Mouse (Mus musculus) splenic B cell, adult 2 months (primary cell): ENCODE results near the gene Tpst2.

ENCODE experiments used
- DNase-seq: peaks from one replicate; pipeline ENCODE4 v3.0.0-alpha.2; 2011; ENCODE audit warnings: low read depth, low spot score
- H3K27me3 ChIP-seq: 2 replicates; pipeline ENCODE4 v1.6.1; 2012; ENCODE audit warnings: mild to moderate bottlenecking, low read length, moderate library complexity, mixed read lengths; ENCODE audit not compliant: control insufficient read depth, poor library complexity, insufficient read depth, severe bottlenecking
- H3K36me3 ChIP-seq: 2 replicates; pipeline ENCODE4 v1.6.1; 2012; ENCODE audit warnings: mild to moderate bottlenecking, low read length, moderate library complexity, mixed read lengths; ENCODE audit not compliant: control insufficient read depth, poor library complexity, insufficient read depth, severe bottlenecking

Tpst2 gene

DNA sequence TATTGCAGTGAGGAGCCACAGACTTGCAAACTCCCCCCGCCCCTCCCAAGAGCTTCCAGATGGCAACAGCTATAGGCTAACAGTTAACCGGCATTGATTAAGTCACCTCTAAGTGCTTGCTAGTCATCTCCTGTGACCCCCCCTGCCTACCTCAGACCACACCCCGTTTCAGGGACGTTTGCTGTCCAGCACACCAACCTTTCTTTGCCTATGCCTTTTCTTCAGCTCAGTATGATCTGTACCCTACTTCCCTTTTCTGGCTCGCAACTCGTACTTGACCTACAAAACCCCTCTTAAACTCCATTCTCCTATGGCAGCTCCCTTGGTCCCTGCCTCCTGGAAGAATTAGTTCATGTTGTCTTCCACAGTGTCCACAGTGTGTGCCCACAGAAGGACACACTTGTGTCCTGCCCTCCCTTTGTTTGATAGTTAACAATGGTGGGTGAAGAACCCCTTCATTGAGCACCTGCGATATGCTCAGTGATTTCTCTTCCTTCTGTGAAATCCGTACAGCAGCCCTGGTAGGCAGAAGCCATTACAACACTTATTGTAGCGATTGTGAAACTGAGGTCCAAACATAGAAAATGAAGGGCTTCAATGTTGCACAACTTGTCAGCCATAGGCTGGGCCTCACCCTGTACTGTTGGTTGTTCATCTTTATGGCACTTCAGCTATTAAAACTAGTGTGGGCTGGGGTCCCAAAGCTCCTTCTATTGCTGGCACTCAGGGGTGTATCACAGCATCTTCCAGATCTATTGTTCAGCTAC is 10.3 kb upstream of the Tpst2 start:
- no peaks in the 10 kb centered on the region for H3K27me3 ChIP-seq
- DNase-seq = peak; percentile 76
- no peaks in the 10 kb centered on the region for H3K36me3 ChIP-seq

DNA sequence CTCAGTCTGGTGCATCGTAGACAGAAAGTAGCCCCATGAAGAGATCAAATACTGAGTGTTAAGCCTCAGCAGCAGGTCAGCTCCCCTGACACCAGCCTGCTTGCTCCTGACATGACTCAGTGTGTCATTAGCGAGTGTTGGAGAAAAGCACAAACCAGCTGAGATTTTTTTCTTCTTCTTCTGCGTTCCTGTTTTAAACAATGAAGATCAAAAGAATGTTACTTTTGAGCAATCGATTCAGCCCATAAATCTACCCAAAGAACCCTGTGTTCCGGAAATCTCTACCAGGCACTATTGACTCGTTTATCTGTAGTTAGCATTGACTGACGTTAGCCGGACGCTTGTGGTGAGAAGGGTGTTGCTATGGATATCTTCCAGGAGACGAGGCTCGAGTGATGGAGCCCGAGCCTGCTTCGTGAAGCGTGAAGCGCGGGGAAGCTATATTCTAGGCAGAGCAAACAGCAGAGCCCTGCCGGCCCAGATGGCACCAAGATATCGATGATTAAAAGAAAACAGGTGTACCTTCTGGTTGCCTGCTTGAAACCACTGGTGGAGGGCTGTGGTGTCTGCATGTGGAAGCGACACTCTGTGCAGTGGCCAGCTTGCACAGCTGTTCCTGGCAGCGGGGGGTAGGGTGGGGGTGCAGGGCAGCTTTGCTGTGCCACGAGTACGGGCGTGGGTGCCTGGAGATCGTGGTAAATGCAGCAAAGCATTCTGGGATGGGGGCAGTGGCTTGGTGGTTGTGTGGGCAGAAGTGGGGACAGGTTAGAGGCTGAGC is 5.5 kb upstream of the Tpst2 start:
- DNase-seq = peak; percentile 63

DNA sequence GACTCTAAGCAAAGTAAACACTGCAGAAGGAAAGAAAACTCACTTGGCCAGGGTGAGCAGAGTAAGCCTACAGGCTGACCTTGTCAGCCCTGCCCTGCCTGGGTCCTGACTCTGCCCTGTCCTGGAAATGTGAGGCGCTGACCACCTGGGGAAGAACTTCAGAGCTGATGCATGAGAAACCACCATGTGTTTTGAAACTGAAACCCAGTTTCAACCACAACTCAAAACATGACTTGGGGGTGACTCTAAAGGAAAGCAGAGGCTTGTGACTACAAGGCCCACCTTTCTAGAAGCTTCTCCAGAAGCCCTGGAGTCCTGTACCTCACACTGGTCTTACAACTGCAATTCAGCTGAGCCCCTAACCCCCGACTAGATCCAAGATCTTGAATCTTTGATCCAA is 3.6 kb upstream of the Tpst2 start:
- H3K27me3 ChIP-seq = no peaks in the 10 kb centered on the region
- peak; percentile 82 for DNase-seq
- no peaks in the 10 kb centered on the region for H3K36me3 ChIP-seq

More for the DNA sequence above, 5.5 kb upstream of the Tpst2 start:
- Histone ChIP-seq H3K27me3 (no peaks in the 10 kb centered on the region), H3K36me3 (no peaks in the 10 kb centered on the region)

DNA sequence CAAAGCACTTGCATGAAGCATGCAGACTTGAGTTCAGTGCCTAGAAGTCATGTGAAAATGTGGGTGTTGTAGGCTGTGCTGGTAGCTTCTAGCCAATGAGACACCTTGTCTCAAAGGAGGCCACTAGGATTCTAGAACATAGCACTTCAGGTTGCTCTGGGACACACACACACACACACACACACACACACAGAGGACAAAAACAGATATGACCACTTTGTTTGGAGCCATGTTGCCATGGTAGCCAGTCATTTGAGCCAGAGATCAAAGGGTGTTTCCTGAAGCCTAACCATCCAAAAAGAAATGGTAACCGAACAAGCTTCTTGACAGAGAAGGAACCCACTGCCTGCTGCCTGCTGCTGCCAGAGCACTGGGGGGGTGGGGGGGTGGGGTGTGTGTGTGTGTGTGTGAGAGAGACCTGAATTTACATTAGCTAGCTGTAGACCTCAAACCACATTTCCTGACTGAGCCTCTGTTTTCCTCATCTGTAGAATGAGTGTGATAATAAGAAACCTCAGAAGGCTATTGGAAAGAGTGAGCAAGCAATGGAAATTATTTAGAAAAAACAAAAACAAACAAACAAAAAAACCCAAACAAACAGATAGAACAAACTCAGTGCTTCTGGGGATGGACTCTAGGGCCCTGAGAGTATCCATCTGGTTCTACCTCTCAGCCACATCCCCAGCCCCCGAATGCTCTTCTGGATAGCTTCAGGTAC is 2.6 kb upstream of the Tpst2 start:
- Histone ChIP-seq H3K36me3 (0 out of 2 replicates have a peak, but pooled peaks cover 1% of the 10 kb centered on the region), H3K27me3 (no peaks in the 10 kb centered on the region)
- peak; percentile 92 for DNase-seq

DNA sequence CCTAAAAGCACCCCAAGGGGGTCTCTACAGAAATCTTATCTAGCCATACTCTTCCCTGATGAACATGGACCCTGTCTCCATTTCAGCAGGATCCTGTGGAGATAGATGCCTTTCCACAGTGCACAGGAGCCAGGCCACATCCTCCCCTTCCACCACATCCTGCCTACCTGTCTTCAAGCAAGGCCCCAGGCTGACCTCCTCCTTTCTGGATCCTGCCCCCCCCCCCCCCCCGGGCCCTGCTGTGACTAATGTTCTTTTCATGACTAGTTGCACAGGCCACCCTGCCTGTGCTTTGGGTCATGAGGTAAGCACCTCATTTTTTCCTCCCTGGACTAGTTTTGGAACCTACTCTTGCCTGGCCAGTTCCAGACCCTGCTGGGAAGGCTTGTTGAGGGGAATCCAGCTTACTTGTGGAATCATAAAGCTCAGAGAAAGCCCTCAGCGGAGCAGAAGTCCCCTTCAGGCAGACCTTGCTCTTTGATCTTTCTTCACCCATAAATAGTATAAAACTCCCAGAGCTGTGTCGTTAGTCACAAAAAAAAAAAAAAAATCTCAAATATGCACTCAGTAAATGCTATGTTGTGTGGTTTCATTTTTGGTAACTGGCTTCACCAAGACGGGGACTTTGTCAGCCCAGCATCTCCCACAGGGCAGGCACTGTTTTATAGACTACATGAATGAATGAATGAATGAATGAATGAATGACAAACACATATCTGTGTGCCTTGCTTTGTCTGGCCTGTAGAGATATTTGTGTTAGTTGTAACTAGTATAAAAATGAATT is 1.3 kb upstream of the Tpst2 start:
- Histone ChIP-seq H3K36me3 (0 out of 2 replicates have a peak, but pooled peaks cover 1% of the 10 kb centered on the region), H3K27me3 (no peaks in the 10 kb centered on the region)
- peak; percentile 34 for DNase-seq

DNA sequence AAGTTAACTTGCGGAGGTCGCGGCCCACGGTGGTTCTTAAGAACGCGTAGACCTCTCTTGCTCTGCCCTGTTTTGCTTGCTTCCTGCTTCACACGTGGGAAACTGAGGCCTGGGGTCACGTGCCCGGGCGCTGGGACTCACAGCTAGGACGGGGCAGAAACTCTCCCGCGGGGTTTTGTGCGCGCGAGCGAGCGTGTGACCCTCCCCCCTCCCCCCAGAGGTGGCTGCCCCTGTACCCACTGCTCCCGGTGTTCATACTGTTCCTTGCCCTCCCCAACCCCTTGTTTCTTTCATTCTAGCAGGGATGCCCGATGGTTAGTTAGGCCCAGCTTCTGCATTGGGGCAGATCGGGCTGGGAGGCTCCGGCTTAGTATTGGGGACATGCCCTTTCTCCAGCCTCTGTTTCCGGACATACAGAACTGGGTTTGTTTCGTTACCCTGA is 437 bp downstream of the Tpst2 start:
- Histone ChIP-seq H3K36me3 (0 out of 2 replicates have a peak, but pooled peaks cover 1% of the 10 kb centered on the region), H3K27me3 (no peaks in the 10 kb centered on the region)
- DNase-seq = no peak

DNA sequence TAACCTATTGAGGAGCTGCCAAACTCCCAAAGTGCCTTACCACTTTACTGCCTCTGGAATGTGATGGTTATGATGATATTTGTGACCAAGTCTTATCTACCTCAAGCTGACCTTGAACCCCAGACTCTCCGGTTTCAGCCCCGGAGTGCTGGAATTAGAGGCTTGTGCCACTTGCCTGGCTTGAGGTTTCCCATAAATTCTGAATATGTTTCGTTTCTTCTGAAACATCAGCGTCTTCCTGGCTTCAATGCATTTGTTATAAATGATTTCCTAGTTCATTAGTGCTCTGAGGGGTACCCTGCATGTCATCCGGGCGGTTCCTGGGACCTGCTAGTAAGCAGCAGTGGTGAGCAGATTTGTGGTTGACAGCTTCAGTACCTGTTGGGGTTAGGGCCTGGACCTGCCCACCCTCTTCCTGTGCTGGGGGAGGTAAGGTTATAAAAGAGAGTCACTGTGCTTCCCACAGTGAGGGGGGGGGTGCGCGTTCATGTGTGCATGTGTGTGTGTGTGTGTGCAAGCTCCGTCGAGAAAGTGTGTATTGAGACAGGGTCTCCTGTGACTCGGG is 1.5 kb downstream of the Tpst2 start:
- no peak for DNase-seq

DNA sequence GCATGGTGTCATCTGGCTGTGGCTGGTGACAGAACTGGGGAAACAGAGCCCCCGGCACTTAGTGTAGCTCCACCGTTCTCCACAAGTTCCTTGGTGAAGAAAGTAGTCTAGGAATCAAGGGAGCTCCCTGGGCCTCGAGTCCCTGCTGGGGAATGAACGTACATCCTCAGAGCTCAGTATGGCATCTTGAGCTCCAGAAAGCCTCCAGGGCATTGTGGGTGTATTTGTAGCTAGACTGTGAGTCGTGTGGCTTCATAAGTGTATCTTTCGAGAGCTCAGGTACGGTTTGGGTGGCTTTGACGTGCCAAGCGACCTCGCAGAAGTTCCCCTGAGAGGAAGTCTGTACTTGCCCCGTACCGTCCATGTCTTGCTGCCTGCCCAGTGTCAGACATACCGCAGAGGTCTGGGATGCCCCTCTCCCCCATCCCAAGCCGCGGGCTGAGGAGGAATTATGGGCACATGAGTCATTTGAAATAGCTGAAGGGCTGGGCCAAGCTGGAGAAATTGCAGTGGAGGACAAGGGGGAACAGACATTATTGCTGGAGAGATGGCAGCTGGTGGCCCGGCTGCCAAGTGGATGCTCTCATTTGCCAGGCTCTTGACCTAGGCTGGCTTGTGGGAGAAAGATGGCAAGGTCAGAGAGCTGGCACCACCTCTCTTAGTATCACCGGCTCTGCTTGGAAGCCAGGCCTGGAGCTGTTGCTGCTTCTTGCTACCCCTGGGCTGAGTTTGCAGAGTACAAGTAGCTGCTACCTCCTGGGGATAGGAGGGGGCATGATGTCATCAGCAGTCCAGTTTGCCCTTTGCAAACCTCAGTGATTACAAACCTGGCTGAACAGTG is 2.9 kb downstream of the Tpst2 start:
- Histone ChIP-seq H3K36me3 (0 out of 2 replicates have a peak, but pooled peaks cover 1% of the 10 kb centered on the region), H3K27me3 (no peaks in the 10 kb centered on the region)
- peak; percentile 49 for DNase-seq

More for the DNA sequence above, 1.5 kb downstream of the Tpst2 start:
- Histone ChIP-seq H3K36me3 (0 out of 2 replicates have a peak, but pooled peaks cover 1% of the 10 kb centered on the region), H3K27me3 (no peaks in the 10 kb centered on the region)

DNA sequence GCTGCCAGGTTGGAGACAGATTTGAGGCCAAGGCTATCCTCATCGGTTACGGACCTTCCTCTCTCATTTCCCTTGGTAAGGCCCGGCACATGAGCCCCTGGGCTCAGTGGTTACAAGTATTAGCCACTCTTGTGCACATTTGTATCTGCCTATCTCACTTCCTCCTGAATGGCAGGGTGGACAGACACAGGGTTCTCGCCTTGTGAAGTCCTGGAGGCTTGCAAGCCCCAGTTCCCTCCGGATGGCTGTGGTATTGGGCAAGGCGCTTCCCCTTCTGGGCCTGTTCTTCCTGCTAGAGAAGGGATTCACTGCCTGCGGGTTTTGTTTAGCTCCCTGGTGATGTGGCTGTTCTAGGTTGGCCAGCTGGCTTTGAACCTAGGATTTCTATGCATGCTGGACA is 3.7 kb downstream of the Tpst2 start:
- Histone ChIP-seq H3K36me3 (0 out of 2 replicates have a peak, but pooled peaks cover 1% of the 10 kb centered on the region), H3K27me3 (no peaks in the 10 kb centered on the region)
- peak; percentile 38 for DNase-seq

DNA sequence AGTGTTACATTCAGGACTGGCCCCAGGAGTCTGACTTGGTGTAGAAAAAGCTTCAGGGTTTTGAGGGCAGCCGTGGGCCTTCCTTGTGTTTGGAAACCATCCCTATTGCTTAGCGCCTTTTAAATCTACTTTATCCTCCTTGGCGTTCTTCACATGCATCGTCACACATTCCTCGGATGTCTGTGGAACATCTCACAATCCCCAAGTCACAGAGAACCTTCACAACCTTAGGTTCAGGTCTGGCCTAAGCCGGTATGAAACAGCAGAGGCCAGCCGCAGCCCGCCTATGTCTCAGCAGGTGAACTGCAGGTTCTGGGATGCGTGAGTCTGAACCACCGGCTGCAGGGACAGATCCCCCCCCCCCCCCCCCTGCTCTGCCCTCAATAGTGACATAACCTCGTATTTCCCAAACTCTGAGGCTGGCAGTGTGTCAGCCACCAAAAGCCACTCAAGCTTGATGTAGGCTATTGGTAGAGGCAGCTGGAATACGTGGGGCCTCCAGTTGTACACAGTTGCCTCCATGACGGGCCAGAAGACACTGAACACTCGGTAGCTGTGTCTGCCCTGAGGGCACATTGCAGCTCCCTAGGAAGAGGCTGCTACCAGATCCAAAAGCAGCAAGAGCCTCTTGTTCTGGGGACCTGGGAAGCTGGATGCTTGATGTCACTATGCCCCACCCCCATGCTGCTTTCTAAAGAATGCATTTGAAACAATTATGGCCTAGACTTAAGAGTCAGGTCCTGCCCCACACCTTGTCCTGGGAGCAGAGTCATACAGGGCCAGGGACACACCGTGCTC is 4.6 kb downstream of the Tpst2 start:
- DNase-seq = no peak
- Histone ChIP-seq H3K36me3 (0 out of 2 replicates have a peak, but pooled peaks cover 1% of the 10 kb centered on the region), H3K27me3 (no peaks in the 10 kb centered on the region)

DNA sequence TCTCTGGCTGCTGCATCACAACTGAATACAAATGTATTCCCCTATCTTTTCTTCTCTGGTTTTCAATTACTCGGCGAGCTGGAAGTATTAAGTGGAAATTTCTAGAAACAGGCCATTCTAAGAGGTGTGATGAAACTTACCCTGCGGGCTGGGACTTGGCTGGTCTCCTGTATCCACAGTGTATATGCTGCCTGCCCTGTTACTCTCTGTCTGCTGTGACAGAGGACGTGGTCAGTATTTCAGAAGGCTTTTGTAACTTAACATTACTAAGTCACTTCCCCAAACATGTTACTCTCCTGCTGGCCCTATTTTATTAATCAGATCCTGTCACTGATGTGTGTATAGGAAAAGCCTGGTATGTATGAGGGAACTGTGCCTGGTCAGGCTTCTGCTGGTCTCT is 5.2 kb downstream of the Tpst2 start:
- Histone ChIP-seq H3K36me3 (0 out of 2 replicates have a peak, but pooled peaks cover 1% of the 10 kb centered on the region), H3K27me3 (no peaks in the 10 kb centered on the region)
- no peak for DNase-seq

DNA sequence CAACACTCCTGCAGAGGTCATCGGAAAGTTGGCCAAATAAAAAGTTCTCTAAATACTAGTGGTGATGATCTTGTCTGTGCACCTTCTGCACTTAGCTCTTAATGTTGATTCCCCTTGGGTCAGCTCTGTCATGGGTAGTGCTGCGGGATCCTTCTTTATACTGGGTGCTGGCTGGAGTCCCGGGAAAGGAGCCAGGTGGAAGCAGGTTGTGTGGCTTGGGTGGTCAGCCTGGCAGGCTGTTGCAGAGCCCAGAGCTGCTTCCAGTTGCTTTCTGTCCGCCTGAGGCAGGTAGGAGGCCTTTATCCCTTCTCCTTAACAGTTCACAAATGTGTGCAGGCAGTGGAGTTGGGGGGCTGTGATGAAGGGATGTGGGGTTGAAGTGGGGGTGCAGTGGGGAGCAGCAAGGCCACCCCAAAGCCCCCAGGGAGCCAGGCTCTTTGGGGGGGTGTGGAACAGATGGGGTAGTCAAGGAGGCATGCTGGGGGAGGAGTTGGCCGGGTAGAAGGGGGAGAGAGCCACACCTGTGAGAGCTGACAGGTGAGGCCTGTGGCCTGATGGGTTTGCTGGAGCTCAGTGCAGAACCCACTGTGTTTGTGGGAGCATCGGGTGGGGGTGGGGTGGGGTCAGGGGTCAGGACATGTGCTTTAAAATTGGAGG is 5.8 kb downstream of the Tpst2 start:
- Histone ChIP-seq H3K27me3 (no peaks in the 10 kb centered on the region), H3K36me3 (0 out of 2 replicates have a peak, but pooled peaks cover 1% of the 10 kb centered on the region)
- no peak for DNase-seq
